Mouse (Mus musculus): ENCODE measurements around the gene Parm1.

GRCm38 (mm10) chr5:91484324-91484723, 33.1 kb upstream of the Parm1 start:
- no peak for TF ChIP-seq POLR2A (IDR thresholded peaks at IDR 0.05; ENCODE audit: control insufficient read depth, extremely low read depth, insufficient read depth, low read length, poor library complexity)
- TF ChIP-seq CTCF (IDR thresholded peaks at IDR 0.05; ENCODE audit: borderline replicate concordance, control insufficient read depth, extremely low read depth, insufficient read depth, low read length, poor library complexity) = no peak

All from thymus, adult 2 months (tissue).